Mouse (Mus musculus) right cerebral cortex, postnatal 14 days (tissue): ENCODE measurements around the gene Pif1.

Source experiments
- DNase-seq: peaks from one replicate; pipeline ENCODE4 v3.0.0; 2022

Gene Pif1

GRCm38 (mm10) chr9:65600951-65601350 lies 14.0 kb downstream of the Pif1 start:
- no peak for DNase-seq

- DNase-seq, result no peak
Measured at GRCm38 (mm10) chr9:65603401-65604102, 16.6 kb downstream of the Pif1 start.

GRCm38 (mm10) chr9:65605471-65606136 lies 18.6 kb downstream of the Pif1 start:
- peak; percentile 30 for DNase-seq

- DNase-seq, result no peak
Measured at GRCm38 (mm10) chr9:65606321-65607109, 19.6 kb downstream of the Pif1 start.

- no peak for DNase-seq
Measured at GRCm38 (mm10) chr9:65607120-65607519, 20.2 kb downstream of the Pif1 start.

- no peak for DNase-seq
Measured at GRCm38 (mm10) chr9:65611969-65612486, 25.1 kb downstream of the Pif1 start.

GRCm38 (mm10) chr9:65613098-65613497 lies 26.1 kb downstream of the Pif1 start:
- no peak for DNase-seq

GRCm38 (mm10) chr9:65619311-65619710 lies 32.4 kb downstream of the Pif1 start:
- DNase-seq, result no peak

- DNase-seq, result no peak
Measured at GRCm38 (mm10) chr9:65621196-65621595, 34.2 kb downstream of the Pif1 start.

- no peak for DNase-seq
Measured at GRCm38 (mm10) chr9:65621666-65622065, 34.7 kb downstream of the Pif1 start.

GRCm38 (mm10) chr9:65622826-65623225 lies 35.9 kb downstream of the Pif1 start:
- DNase-seq, result no peak

- no peak for DNase-seq
Measured at GRCm38 (mm10) chr9:65624266-65624665, 37.3 kb downstream of the Pif1 start.

- no peak for DNase-seq
Measured at GRCm38 (mm10) chr9:65629025-65629766, 42.2 kb downstream of the Pif1 start, which contains the start of gene Rbpms2. Gene Rbpms2, plus strand, starts transcription at chr9:65629648.

GRCm38 (mm10) chr9:65629767-65630630 lies 43.0 kb downstream of the Pif1 start:
- peak; percentile 13 for DNase-seq

- peak; percentile 7 for DNase-seq
Measured at GRCm38 (mm10) chr9:65630631-65631353, 43.8 kb downstream of the Pif1 start.

- no peak for DNase-seq
Measured at GRCm38 (mm10) chr9:65631354-65632021, 44.5 kb downstream of the Pif1 start.

GRCm38 (mm10) chr9:65635766-65636165 lies 48.8 kb downstream of the Pif1 start:
- DNase-seq, result no peak

GRCm38 (mm10) chr9:65636926-65637325 lies 50.0 kb downstream of the Pif1 start:
- no peak for DNase-seq

GRCm38 (mm10) chr9:65639065-65639464 lies 52.1 kb downstream of the Pif1 start:
- DNase-seq, result no peak

- DNase-seq, result no peak
Measured at GRCm38 (mm10) chr9:65640838-65641410, 54.0 kb downstream of the Pif1 start.
